Mouse (Mus musculus) lung, postnatal 10 days (tissue): ENCODE measurements around the gene Gm5741.
A peak's percentile ranks its signal among the peaks of the same experiment; 100 is the strongest.

Source experiments
- DNase-seq: peaks from one replicate; pipeline ENCODE4 v3.0.0; 2021

Gene Gm5741

GRCm38 (mm10) chr8:85026670-85027515 is 40.9 kb downstream of the Gm5741 start, which contains the start of gene Trir:
Trir (plus strand) TSS chr8:85026823.
- peak; percentile 99 for DNase-seq

- peak; percentile 89 for DNase-seq
Observed at GRCm38 (mm10) chr8:85025098-85025932, 42.5 kb downstream of the Gm5741 start, which contains the start of gene Asna1. Asna1 (minus strand) TSS chr8:85025281.

- no peak for DNase-seq
Observed at GRCm38 (mm10) chr8:85023846-85024245, 43.9 kb downstream of the Gm5741 start.

- no peak for DNase-seq
Observed at GRCm38 (mm10) chr8:85021514-85022055, 46.2 kb downstream of the Gm5741 start.
